Mouse (Mus musculus) forebrain, embryonic 10.5 days (tissue): Measurements from ENCODE around the gene Phtf2. TPM values are rescaled to one million over a fixed set of nuclear protein-coding genes. Genes with fewer than 3 reads are reported as not detected.

Source experiments
- polyA plus RNA-seq: library from polyadenylated mRNA; unstranded; fragments of >200 nt; fragmentation: Nextera tagmentation; extraction: Ambion mirVana; gene quantifications from 2 replicates; pipeline ENCODE4 v1.2.1, GENCODE M21; 2016

Phtf2 gene
- polyA plus RNA-seq, 1 experiment from 2014 or later, result 21.2 TPM

Other genes starting within 250 kb of the Phtf2 start
- 54.3 and 55.6 TPM in 2 replicates for gene Tmem60, start 67 bp upstream of the Phtf2 start, polyA plus RNA-seq
- 5.2 and 5.6 TPM in 2 replicates for gene Rsbn1l, start 74.3 kb upstream of the Phtf2 start, polyA plus RNA-seq
- 23.6 and 24.5 TPM in 2 replicates for gene Ptpn12, start 173.8 kb upstream of the Phtf2 start, polyA plus RNA-seq